Mouse (Mus musculus): ENCODE measurements around the gene Ercc1. TPM values are rescaled to one million over a fixed set of nuclear protein-coding genes. Genes with fewer than 3 reads are reported as not detected.

Ercc1 gene
- total and polyA plus RNA-seq, 3 experiments = 22.2 to 37.5 TPM; not detected in 1

DNA sequence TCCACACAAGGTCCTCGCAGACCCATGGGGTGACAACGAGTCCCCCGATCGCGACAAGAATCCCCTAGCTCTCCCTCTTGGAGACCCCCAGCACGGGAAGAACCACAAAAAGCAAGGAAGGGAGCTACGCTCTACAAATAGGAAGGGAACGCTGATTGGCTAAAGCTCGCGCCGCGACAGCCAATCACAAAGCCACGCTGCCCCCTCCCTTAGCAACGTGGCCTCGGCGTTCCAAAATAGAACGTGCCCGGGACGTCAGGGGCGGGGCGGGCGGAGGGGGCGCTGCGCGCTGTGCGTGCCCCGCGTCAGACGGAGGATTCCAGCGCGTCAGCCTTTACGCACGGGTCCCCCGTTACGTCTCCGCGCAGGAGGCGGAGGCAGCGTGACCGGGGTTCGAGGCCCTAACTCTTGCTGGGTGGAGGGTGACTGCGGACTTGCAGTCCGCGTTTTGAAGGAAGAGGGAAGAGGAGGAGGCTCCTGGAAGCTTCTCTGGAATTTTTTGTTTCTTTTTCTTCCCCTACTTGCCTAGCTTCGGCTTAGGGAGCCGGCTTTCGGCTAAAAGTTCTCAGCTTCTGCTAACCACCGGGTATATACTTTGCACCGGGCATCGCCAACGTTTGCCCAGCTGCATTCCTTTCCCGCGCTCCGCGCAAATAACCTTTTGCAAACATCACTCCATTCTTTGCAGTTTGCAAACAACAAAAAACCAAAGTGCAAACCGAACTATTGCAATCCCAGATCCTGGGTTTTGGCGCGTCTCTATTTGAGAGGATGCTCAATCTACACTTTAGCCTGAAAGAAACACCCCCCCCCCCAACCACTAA lies 35.9 kb upstream of the Ercc1 start (continued):
- TF ChIP-seq CHD1 (IDR thresholded peaks at IDR 0.05; ENCODE audit: low read depth, low read length) (0 out of 2 replicates have a peak, but pooled peaks have one; percentile 80), USF2 (IDR thresholded peaks at IDR 0.05; ENCODE audit: borderline replicate concordance in 1 of 2, insufficient read depth in 1 of 2, low read depth in 1 of 2, low read length in 2 of 2) (no peak), CTCF (IDR thresholded peaks at IDR 0.05 in 2 of 3, conservative IDR thresholded peaks at IDR 0.05 in 1 of 3; ENCODE audit: control insufficient read depth in 1 of 3, insufficient read depth in 1 of 3, low read depth in 2 of 3, low read length in 3 of 3, poor library complexity in 1 of 3, severe bottlenecking in 1 of 3) (no peak), CHD2 (IDR thresholded peaks at IDR 0.05; ENCODE audit: low read length) (peak; percentile 51; the same call in 1 of the 2 replicates), TAL1 (IDR thresholded peaks at IDR 0.05; ENCODE audit: low read length) (no peak)

DNA sequence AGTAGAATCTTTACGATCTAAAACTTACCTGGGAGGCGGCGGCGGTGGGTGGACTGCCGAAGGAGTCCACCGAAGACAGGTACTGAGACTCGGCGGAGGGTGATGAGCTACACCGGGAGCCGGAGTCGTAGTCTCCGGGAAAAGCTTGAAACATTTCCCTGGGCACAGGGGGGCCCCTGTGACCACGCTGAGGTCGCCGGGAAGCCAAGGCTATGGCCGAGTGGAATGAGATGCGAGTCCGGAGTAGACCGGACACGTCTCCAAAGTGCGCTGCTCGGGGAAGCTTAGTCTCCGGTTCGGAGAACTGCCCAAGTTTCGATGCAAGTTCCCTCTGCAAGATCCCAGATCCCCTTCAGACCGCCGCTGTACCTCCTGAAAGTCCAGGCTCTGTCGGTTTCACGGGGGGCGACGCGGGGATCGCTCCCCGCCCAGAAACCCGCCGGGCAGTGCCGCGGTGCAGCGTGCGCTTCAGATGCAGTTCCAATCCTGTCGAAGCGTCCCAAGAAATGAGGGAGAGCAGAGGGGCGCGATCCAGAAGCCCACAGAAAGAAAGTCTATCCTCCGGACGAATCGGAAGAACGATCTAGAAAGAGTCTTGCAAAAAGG lies 35.2 kb upstream of the Ercc1 start:
- Histone ChIP-seq H3K4me3 (ENCODE audit: control insufficient read depth in 1 of 2, insufficient read depth in 1 of 2, low read depth in 2 of 2, low read length in 2 of 2) (peak overlapping the region; percentile 60 to 88), H3K9ac (ENCODE audit: control insufficient read depth, low read depth, low read length, poor library complexity, severe bottlenecking) (peak overlapping the region; percentile 70), H3K9me3 (replicated peaks; ENCODE audit: insufficient read depth, low read length) (no peaks in the 10 kb centered on the region), H3K36me3 (ENCODE audit: control insufficient read depth in 1 of 2, insufficient read depth in 2 of 2, low read length in 2 of 2) (peaks cover 0 to 4% of the 10 kb centered on the region in 2 experiments; a peak in 1 of 4 replicates), H3K79me2 (ENCODE audit: control insufficient read depth, insufficient read depth, low read length, poor library complexity) (no peaks in the 10 kb centered on the region; the same call in 1 of the 2 replicates), H3K27me3 (ENCODE audit: control insufficient read depth in 1 of 2, insufficient read depth in 2 of 2, low read length in 2 of 2) (peaks cover 4 to 7% of the 10 kb centered on the region in 2 experiments; a peak in 3 of 4 replicates), H3K27ac (ENCODE audit: control insufficient read depth, low read depth, low read length) (no peak overlapping the region), H3K4me1 (ENCODE audit: control insufficient read depth in 1 of 2, insufficient read depth in 2 of 2, low read length in 2 of 2) (peaks cover 3 to 16% of the 10 kb centered on the region in 2 experiments; a peak in 3 of 4 replicates)
- TF ChIP-seq SIN3A (IDR thresholded peaks at IDR 0.05; ENCODE audit: low read length) = no peak
- TF ChIP-seq POLR2A (IDR thresholded peaks at IDR 0.05; ENCODE audit: control insufficient read depth in 1 of 2, insufficient read depth in 1 of 2, low read depth in 1 of 2, low read length in 2 of 2, poor library complexity in 1 of 2) = 0 out of 4 replicates have a peak, but pooled peaks of 1 of the 2 experiments have one; percentile 5
- no peak for DNase-seq (ENCODE audit: low read depth, low spot score)

DNA sequence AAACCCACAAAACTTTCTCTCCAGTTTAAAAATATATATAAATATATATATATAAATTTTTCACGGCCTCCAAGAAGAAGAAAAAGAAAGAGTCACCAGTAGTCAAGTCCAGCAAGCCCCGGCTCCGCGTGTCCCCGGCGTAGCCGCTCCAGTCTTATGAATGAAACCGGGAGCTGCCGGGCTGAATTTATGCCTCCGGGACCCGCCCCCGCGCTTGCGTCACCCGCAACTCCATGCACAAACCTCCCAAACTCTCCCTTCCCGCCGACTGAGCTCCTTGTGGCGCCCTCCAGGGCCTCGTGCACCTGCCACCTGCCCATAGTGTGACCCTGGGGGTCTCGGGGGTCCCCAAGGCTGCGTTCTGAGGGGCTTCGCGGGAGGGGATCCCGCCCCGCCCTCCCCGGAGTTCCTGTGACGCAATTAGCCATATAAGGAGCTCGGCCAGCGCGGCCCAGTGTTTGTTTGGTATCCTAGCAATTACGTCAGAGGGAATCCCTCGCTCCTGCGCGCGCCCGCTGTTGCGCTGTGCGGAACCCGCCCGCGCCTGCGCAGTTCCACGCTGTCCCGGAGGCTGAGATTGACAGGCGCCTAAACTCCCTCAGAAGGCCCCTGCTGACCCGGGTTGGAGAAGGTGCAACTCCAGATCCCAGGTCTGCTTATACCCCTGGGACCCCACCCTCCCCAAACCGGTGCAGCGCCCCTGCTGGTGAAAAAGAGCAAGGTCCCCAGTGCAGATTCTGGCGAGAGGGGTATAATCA lies 34.5 kb upstream of the Ercc1 start, which contains the start of gene Fosb:
Gene Fosb, minus strand, starts transcription at position 168 of the 758 bp plus-strand sequence.
- Histone ChIP-seq H3K4me1 (ENCODE audit: control insufficient read depth in 1 of 2, insufficient read depth in 2 of 2, low read length in 2 of 2) (peaks cover 3 to 16% of the 10 kb centered on the region in 2 experiments; a peak in 3 of 4 replicates), H3K79me2 (ENCODE audit: control insufficient read depth, insufficient read depth, low read length, poor library complexity) (no peaks in the 10 kb centered on the region; the same call in 1 of the 2 replicates), H3K27me3 (ENCODE audit: control insufficient read depth in 1 of 2, insufficient read depth in 2 of 2, low read length in 2 of 2) (peaks cover 6 to 7% of the 10 kb centered on the region in 2 experiments; a peak in 3 of 4 replicates), H3K9ac (ENCODE audit: control insufficient read depth, low read depth, low read length, poor library complexity, severe bottlenecking) (peak within 1 kb of the TSS; percentile 70), H3K9me3 (replicated peaks; ENCODE audit: insufficient read depth, low read length) (no peaks in the 10 kb centered on the region), H3K27ac (ENCODE audit: control insufficient read depth, low read depth, low read length) (peak within 1 kb of the TSS; percentile 20; the same call in 1 of the 2 replicates), H3K4me3 (ENCODE audit: control insufficient read depth in 1 of 2, insufficient read depth in 1 of 2, low read depth in 2 of 2, low read length in 2 of 2) (peak within 1 kb of the TSS; percentile 60 to 88), H3K36me3 (ENCODE audit: control insufficient read depth in 1 of 2, insufficient read depth in 2 of 2, low read length in 2 of 2) (peaks cover 0 to 4% of the 10 kb centered on the region in 2 experiments; a peak in 1 of 4 replicates)
- DNase-seq (ENCODE audit: low read depth, low spot score) = peak; percentile 96
- TF ChIP-seq SMC3 (IDR thresholded peaks at IDR 0.05; ENCODE audit: low read depth, low read length) (no peak), UBTF (IDR thresholded peaks at IDR 0.05; ENCODE audit: borderline replicate concordance, insufficient read depth, low read depth, low read length) (no peak), MAZ (IDR thresholded peaks at IDR 0.05; ENCODE audit: low read depth, low read length) (peak; percentile 80), SIN3A (IDR thresholded peaks at IDR 0.05; ENCODE audit: low read length) (peak; percentile 95), TCF12 (IDR thresholded peaks at IDR 0.05; ENCODE audit: low read depth, low read length) (no peak), ZMIZ1 (IDR thresholded peaks at IDR 0.05; ENCODE audit: low read depth, low read length) (peak; percentile 56; the same call in 1 of the 2 replicates), MYC (IDR thresholded peaks at IDR 0.05; ENCODE audit: low read depth, low read length) (no peak), HCFC1 (IDR thresholded peaks at IDR 0.05; ENCODE audit: low read depth, low read length) (peak; percentile 46), NELFE (IDR thresholded peaks at IDR 0.05; ENCODE audit: low read depth, low read length) (0 out of 2 replicates have a peak, but pooled peaks have one; percentile 31), MEF2A (IDR thresholded peaks at IDR 0.05; ENCODE audit: extremely low read depth, insufficient replicate concordance, low read depth, low read length, poor library complexity, severe bottlenecking) (no peak), POLR2A (IDR thresholded peaks at IDR 0.05; ENCODE audit: control insufficient read depth in 1 of 2, insufficient read depth in 1 of 2, low read depth in 1 of 2, low read length in 2 of 2, poor library complexity in 1 of 2) (peak in 1 of 2 experiments; percentile 68; a peak in 2 of 4 replicates), MXI1 (IDR thresholded peaks at IDR 0.05; ENCODE audit: low read depth, low read length) (peak; percentile 51; the same call in 1 of the 2 replicates), GABPA (IDR thresholded peaks at IDR 0.05; ENCODE audit: low read depth, low read length) (no peak), ZKSCAN1 (IDR thresholded peaks at IDR 0.05; ENCODE audit: low read depth, low read length) (no peak), ZC3H11A (IDR thresholded peaks at IDR 0.05; ENCODE audit: low read depth, low read length) (no peak), MYB (IDR thresholded peaks at IDR 0.05; ENCODE audit: low read depth, low read length) (no peak), ZNF384 (IDR thresholded peaks at IDR 0.05; ENCODE audit: low read depth, low read length) (no peak), CTCF (IDR thresholded peaks at IDR 0.05 in 2 of 3, conservative IDR thresholded peaks at IDR 0.05 in 1 of 3; ENCODE audit: control insufficient read depth in 1 of 3, insufficient read depth in 1 of 3, low read depth in 2 of 3, low read length in 3 of 3, poor library complexity in 1 of 3, severe bottlenecking in 1 of 3) (peak; percentile 33 to 55 (median 39); a peak in 5 of 6 replicates)
